Mouse (Mus musculus): ENCODE measurements around the gene Car15. TPM values are rescaled to one million over a fixed set of nuclear protein-coding genes. Genes with fewer than 3 reads are reported as not detected.

Car15 gene
- polyA plus RNA-seq, 1 experiment from 2014 or later: 4.4 TPM

GRCm38 (mm10) chr16:17832821-17833220, 5.3 kb downstream of the Car15 start, which contains the start of gene B830017H08Rik:
Gene B830017H08Rik, plus strand, starts transcription at chr16:17833121.
- 21% methylated on average over 7 of the region's 7 CpGs for WGBS
- no peak for ATAC-seq (ENCODE audit: low FRiP score, low read depth)
- no peaks in the 10 kb centered on the region for H3K9me3 ChIP-seq
- H3K27ac ChIP-seq (replicated peaks): peak within 1 kb of the TSS; percentile 60
- H3K4me1 ChIP-seq: peaks cover 12% of the 10 kb centered on the region
- peak within 1 kb of the TSS; percentile 68 for H3K9ac ChIP-seq (replicated peaks)
- H3K36me3 ChIP-seq: no peaks in the 10 kb centered on the region
- H3K4me3 ChIP-seq: peak within 1 kb of the TSS; percentile 62
- H3K4me2 ChIP-seq (replicated peaks): peak within 1 kb of the TSS; percentile 92
- H3K27me3 ChIP-seq: peaks cover 86% of the 10 kb centered on the region

GRCm38 (mm10) chr16:17831781-17832180, 6.4 kb downstream of the Car15 start:
- H3K4me2 ChIP-seq (replicated peaks): no peak overlapping the region
- peaks cover 12% of the 10 kb centered on the region for H3K4me1 ChIP-seq
- peaks cover 75% of the 10 kb centered on the region for H3K27me3 ChIP-seq
- no peaks in the 10 kb centered on the region for H3K9me3 ChIP-seq
- WGBS: 10% methylated on average over 11 of the region's 11 CpGs
- no peak overlapping the region for H3K27ac ChIP-seq (replicated peaks)
- no peak overlapping the region for H3K4me3 ChIP-seq
- H3K36me3 ChIP-seq: no peaks in the 10 kb centered on the region
- H3K9ac ChIP-seq (replicated peaks): no peak overlapping the region
- ATAC-seq (ENCODE audit: low FRiP score, low read depth): no peak

GRCm38 (mm10) chr16:17830385-17831178, 7.6 kb downstream of the Car15 start:
- Histone ChIP-seq H3K4me3 (no peak overlapping the region), H3K27ac (replicated peaks) (no peak overlapping the region), H3K4me1 (peaks cover 12% of the 10 kb centered on the region), H3K9ac (replicated peaks) (no peak overlapping the region), H3K4me2 (replicated peaks) (no peak overlapping the region), H3K9me3 (no peaks in the 10 kb centered on the region), H3K27me3 (peaks cover 63% of the 10 kb centered on the region), H3K36me3 (no peaks in the 10 kb centered on the region)
- ATAC-seq (ENCODE audit: low FRiP score, low read depth): no peak
- 54% methylated on average over 10 of the region's 10 CpGs for WGBS

GRCm38 (mm10) chr16:17828867-17829266, 9.3 kb downstream of the Car15 start:
- Histone ChIP-seq H3K4me3 (no peak overlapping the region), H3K36me3 (no peaks in the 10 kb centered on the region), H3K4me1 (peaks cover 12% of the 10 kb centered on the region), H3K4me2 (replicated peaks) (no peak overlapping the region), H3K27me3 (peaks cover 50% of the 10 kb centered on the region), H3K9ac (replicated peaks) (no peak overlapping the region), H3K9me3 (no peaks in the 10 kb centered on the region), H3K27ac (replicated peaks) (no peak overlapping the region)
- whole genome bisulfite sequencing: 77% methylated on average over 3 of the region's 3 CpGs
- ATAC-seq (ENCODE audit: low FRiP score, low read depth): no peak

GRCm38 (mm10) chr16:17828229-17828628, 9.9 kb downstream of the Car15 start:
- Histone ChIP-seq H3K4me3 (no peak overlapping the region), H3K27ac (replicated peaks) (no peak overlapping the region), H3K4me1 (peaks cover 7% of the 10 kb centered on the region), H3K36me3 (no peaks in the 10 kb centered on the region), H3K27me3 (peaks cover 46% of the 10 kb centered on the region), H3K9ac (replicated peaks) (no peak overlapping the region), H3K4me2 (replicated peaks) (no peak overlapping the region), H3K9me3 (no peaks in the 10 kb centered on the region)
- WGBS: 95% methylated on average over 2 of the region's 2 CpGs
- ATAC-seq (ENCODE audit: low FRiP score, low read depth): no peak

- Histone ChIP-seq H3K9me3 (no peaks in the 10 kb centered on the region), H3K4me2 (replicated peaks) (no peak overlapping the region), H3K36me3 (no peaks in the 10 kb centered on the region), H3K27ac (replicated peaks) (no peak overlapping the region), H3K27me3 (peaks cover 29% of the 10 kb centered on the region), H3K9ac (replicated peaks) (no peak overlapping the region), H3K4me1 (no peaks in the 10 kb centered on the region), H3K4me3 (no peak overlapping the region)
- 82% methylated on average over 2 of the region's 2 CpGs for WGBS
- no peak for ATAC-seq (ENCODE audit: low FRiP score, low read depth)
Measured at GRCm38 (mm10) chr16:17826500-17826899, 11.7 kb downstream of the Car15 start.

- H3K36me3 ChIP-seq: no peaks in the 10 kb centered on the region
- no peak overlapping the region for H3K4me3 ChIP-seq
- WGBS: 87% methylated on average over 8 of the region's 8 CpGs
- H3K27ac ChIP-seq (replicated peaks): no peak overlapping the region
- H3K27me3 ChIP-seq: peaks cover 75% of the 10 kb centered on the region
- H3K9me3 ChIP-seq: no peaks in the 10 kb centered on the region
- no peak overlapping the region for H3K9ac ChIP-seq (replicated peaks)
- ATAC-seq (ENCODE audit: low FRiP score, low read depth): no peak
- no peak overlapping the region for H3K4me2 ChIP-seq (replicated peaks)
- peaks cover 12% of the 10 kb centered on the region; the same call in 1 of the 2 replicates for H3K4me1 ChIP-seq
Measured at GRCm38 (mm10) chr16:17816528-17816927, 21.6 kb downstream of the Car15 start.

GRCm38 (mm10) chr16:17815411-17816402, 22.5 kb downstream of the Car15 start:
- H3K4me3 ChIP-seq: peak overlapping the region; percentile 54
- 1% methylated on average over 63 of the region's 63 CpGs for WGBS
- no peak overlapping the region for H3K27ac ChIP-seq (replicated peaks)
- peak overlapping the region; percentile 71 for H3K9ac ChIP-seq (replicated peaks)
- peak overlapping the region; percentile 88 for H3K4me2 ChIP-seq (replicated peaks)
- H3K36me3 ChIP-seq: no peaks in the 10 kb centered on the region
- peak; percentile 80 for ATAC-seq (ENCODE audit: low FRiP score, low read depth)
- H3K4me1 ChIP-seq: peaks cover 12% of the 10 kb centered on the region; the same call in 1 of the 2 replicates
- H3K9me3 ChIP-seq: no peaks in the 10 kb centered on the region
- H3K27me3 ChIP-seq: peaks cover 79% of the 10 kb centered on the region

- no peak for ATAC-seq (ENCODE audit: low FRiP score, low read depth)
- Histone ChIP-seq H3K4me2 (replicated peaks) (no peak overlapping the region), H3K4me1 (peaks cover 20% of the 10 kb centered on the region), H3K4me3 (no peak overlapping the region), H3K27me3 (peaks cover 89% of the 10 kb centered on the region), H3K36me3 (no peaks in the 10 kb centered on the region), H3K9me3 (no peaks in the 10 kb centered on the region), H3K9ac (replicated peaks) (no peak overlapping the region), H3K27ac (replicated peaks) (no peak overlapping the region)
- WGBS: 59% methylated on average over 4 of the region's 4 CpGs
Measured at GRCm38 (mm10) chr16:17813173-17813572, 25.0 kb downstream of the Car15 start.

- peaks cover 89% of the 10 kb centered on the region for H3K27me3 ChIP-seq
Measured at GRCm38 (mm10) chr16:17812120-17812519, 26.0 kb downstream of the Car15 start.

GRCm38 (mm10) chr16:17809711-17810110, 28.5 kb downstream of the Car15 start:
- peaks cover 26% of the 10 kb centered on the region for H3K4me1 ChIP-seq
- no peak overlapping the region for H3K4me3 ChIP-seq
- H3K9ac ChIP-seq (replicated peaks): no peak overlapping the region; the same call in 1 of the 2 replicates
- H3K9me3 ChIP-seq: no peaks in the 10 kb centered on the region
- 0 out of 2 replicates have a peak overlapping the region, but pooled peaks have one; percentile 3 for H3K27ac ChIP-seq (replicated peaks)
- peaks cover 89% of the 10 kb centered on the region for H3K27me3 ChIP-seq
- no peak for ATAC-seq (ENCODE audit: low FRiP score, low read depth)
- no peak overlapping the region for H3K4me2 ChIP-seq (replicated peaks)
- WGBS: 34% methylated on average over 7 of the region's 7 CpGs
- H3K36me3 ChIP-seq: no peaks in the 10 kb centered on the region

More at GRCm38 (mm10) chr16:17812120-17812519, 26.0 kb downstream of the Car15 start:
- Histone ChIP-seq H3K9ac (replicated peaks) (no peak overlapping the region), H3K36me3 (no peaks in the 10 kb centered on the region), H3K4me2 (replicated peaks) (no peak overlapping the region), H3K4me1 (peaks cover 25% of the 10 kb centered on the region), H3K9me3 (no peaks in the 10 kb centered on the region), H3K4me3 (no peak overlapping the region), H3K27ac (replicated peaks) (no peak overlapping the region)
- WGBS: 6% methylated on average over 5 of the region's 5 CpGs
- ATAC-seq (ENCODE audit: low FRiP score, low read depth): no peak

- Histone ChIP-seq H3K27ac (replicated peaks) (no peak overlapping the region), H3K9ac (replicated peaks) (no peak overlapping the region), H3K4me3 (no peak overlapping the region), H3K4me1 (peaks cover 32% of the 10 kb centered on the region), H3K27me3 (peaks cover 89% of the 10 kb centered on the region), H3K4me2 (replicated peaks) (no peak overlapping the region), H3K36me3 (no peaks in the 10 kb centered on the region), H3K9me3 (no peaks in the 10 kb centered on the region)
- ATAC-seq (ENCODE audit: low FRiP score, low read depth): no peak
- 83% methylated on average over 4 of the region's 4 CpGs for WGBS
Measured at GRCm38 (mm10) chr16:17809125-17809524, 29.0 kb downstream of the Car15 start.
